Mouse (Mus musculus): ENCODE results near the gene Tssk4. TPM values are rescaled to one million over a fixed set of nuclear protein-coding genes. Genes with fewer than 3 reads are reported as not detected.

Tssk4 gene
- polyA plus RNA-seq, 1 experiment: 0.67 TPM

- Histone ChIP-seq H3K4me3 (ENCODE audit: insufficient read depth, low read depth, low read length) (no peak overlapping the region), H3K27ac (ENCODE audit: insufficient read depth, low read depth, low read length) (no peak overlapping the region), H3K27me3 (replicated peaks; ENCODE audit: control insufficient read depth, insufficient read depth, low read length) (no peaks in the 10 kb centered on the region), H3K4me1 (ENCODE audit: control insufficient read depth, insufficient read depth, low read length) (no peaks in the 10 kb centered on the region), H3K36me3 (ENCODE audit: control insufficient read depth, insufficient read depth, low read length) (no peaks in the 10 kb centered on the region)
- DNase-seq: no peak
- no peak for TF ChIP-seq CTCF (conservative IDR thresholded peaks at IDR 0.05; ENCODE audit: insufficient read depth, insufficient read length, low read depth, low read length)
- TF ChIP-seq POLR2A (IDR thresholded peaks at IDR 0.05; ENCODE audit: low read depth, low read length): no peak
- WGBS: 83% methylated on average over 27 of the region's 27 CpGs
Observed at GRCm38 (mm10) chr14:55628077-55628827, 21.7 kb upstream of the Tssk4 start.

DNA sequence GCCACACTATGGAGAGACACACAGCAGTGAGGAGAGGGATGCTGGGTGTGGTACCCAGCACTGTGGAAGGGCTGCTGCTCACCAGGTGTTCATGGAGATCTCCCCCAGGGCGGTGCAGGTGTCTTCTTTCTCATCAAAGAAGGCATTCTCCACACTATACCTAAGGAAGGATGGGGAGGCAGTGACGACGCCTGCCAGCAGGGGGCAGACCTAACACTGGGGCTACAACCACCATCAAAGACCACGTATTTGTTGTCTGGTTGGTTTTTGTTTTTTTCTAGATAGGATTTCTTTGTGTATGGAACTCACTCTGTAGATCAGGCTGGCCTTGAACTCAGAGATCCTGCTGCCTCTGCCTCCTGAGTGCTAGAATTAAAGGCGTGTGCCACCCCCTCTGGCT is 20.7 kb upstream of the Tssk4 start:
- 43% methylated on average over 5 of the region's 5 CpGs for WGBS
- Histone ChIP-seq H3K27me3 (replicated peaks; ENCODE audit: control insufficient read depth, insufficient read depth, low read length) (no peaks in the 10 kb centered on the region), H3K4me1 (ENCODE audit: control insufficient read depth, insufficient read depth, low read length) (no peaks in the 10 kb centered on the region), H3K27ac (ENCODE audit: insufficient read depth, low read depth, low read length) (no peak overlapping the region), H3K4me3 (ENCODE audit: insufficient read depth, low read depth, low read length) (no peak overlapping the region), H3K36me3 (ENCODE audit: control insufficient read depth, insufficient read depth, low read length) (no peaks in the 10 kb centered on the region)
- TF ChIP-seq POLR2A (IDR thresholded peaks at IDR 0.05; ENCODE audit: low read depth, low read length): no peak
- TF ChIP-seq CTCF (conservative IDR thresholded peaks at IDR 0.05; ENCODE audit: insufficient read depth, insufficient read length, low read depth, low read length): peak; percentile 85
- peak; percentile 59 for DNase-seq

DNA sequence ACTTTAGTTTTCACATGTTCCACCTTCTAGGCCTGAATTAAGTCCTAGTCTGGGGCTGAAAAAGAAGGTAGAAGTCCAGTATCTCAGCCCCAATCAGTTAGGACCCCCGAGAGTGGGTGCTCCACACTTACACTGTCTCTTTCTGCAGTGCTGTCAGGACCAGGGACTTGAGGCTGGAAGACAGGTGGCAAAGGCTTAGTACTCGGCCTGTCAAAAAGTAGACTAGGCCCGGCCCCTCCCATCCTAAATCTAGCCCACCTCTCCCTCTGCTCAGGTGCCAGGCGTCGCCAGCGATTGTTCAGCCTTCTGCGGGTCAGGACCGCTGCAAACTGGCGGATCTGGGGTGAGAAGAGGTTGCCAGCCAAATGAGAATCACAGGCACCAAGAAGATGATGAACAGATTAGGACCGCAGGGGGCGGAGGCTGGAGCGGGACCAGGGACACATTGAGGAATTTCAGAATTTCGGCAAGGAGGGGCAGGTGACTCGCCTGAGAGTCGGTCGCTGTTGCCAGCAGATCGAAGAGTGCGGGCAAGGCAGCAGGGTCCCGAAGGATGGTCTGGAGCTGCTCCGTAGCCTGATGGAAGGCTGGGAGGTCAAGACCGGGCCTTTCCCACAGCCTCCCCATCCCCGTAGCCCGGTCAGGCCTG is 15.0 kb upstream of the Tssk4 start:
- no peaks in the 10 kb centered on the region for H3K36me3 ChIP-seq (ENCODE audit: control insufficient read depth, insufficient read depth, low read length)
- no peaks in the 10 kb centered on the region for H3K4me1 ChIP-seq (ENCODE audit: control insufficient read depth, insufficient read depth, low read length)
- H3K4me3 ChIP-seq (ENCODE audit: insufficient read depth, low read depth, low read length): peak overlapping the region; percentile 70
- peak overlapping the region; percentile 2; the same call in 1 of the 2 replicates for H3K27ac ChIP-seq (ENCODE audit: insufficient read depth, low read depth, low read length)
- peak; percentile 31 for DNase-seq
- H3K27me3 ChIP-seq (replicated peaks; ENCODE audit: control insufficient read depth, insufficient read depth, low read length): no peaks in the 10 kb centered on the region
- 3% methylated on average over 23 of the region's 23 CpGs for WGBS
- TF ChIP-seq CTCF (conservative IDR thresholded peaks at IDR 0.05; ENCODE audit: insufficient read depth, insufficient read length, low read depth, low read length) (no peak), POLR2A (IDR thresholded peaks at IDR 0.05; ENCODE audit: low read depth, low read length) (no peak)

- no peaks in the 10 kb centered on the region for H3K36me3 ChIP-seq (ENCODE audit: control insufficient read depth, insufficient read depth, low read length)
- WGBS: 2% methylated on average over 33 of the region's 33 CpGs
- peak within 1 kb of the TSS; percentile 70 for H3K4me3 ChIP-seq (ENCODE audit: insufficient read depth, low read depth, low read length)
- DNase-seq: peak; percentile 94
- H3K4me1 ChIP-seq (ENCODE audit: control insufficient read depth, insufficient read depth, low read length): no peaks in the 10 kb centered on the region
- H3K27me3 ChIP-seq (replicated peaks; ENCODE audit: control insufficient read depth, insufficient read depth, low read length): no peaks in the 10 kb centered on the region
- TF ChIP-seq POLR2A (IDR thresholded peaks at IDR 0.05; ENCODE audit: low read depth, low read length) (peak; percentile 40), CTCF (conservative IDR thresholded peaks at IDR 0.05; ENCODE audit: insufficient read depth, insufficient read length, low read depth, low read length) (no peak)
- H3K27ac ChIP-seq (ENCODE audit: insufficient read depth, low read depth, low read length): peak within 1 kb of the TSS; percentile 14; the same call in 1 of the 2 replicates
Observed at GRCm38 (mm10) chr14:55635523-55636007, 14.4 kb upstream of the Tssk4 start, which contains the start of gene Ipo4. Ipo4 (minus strand) TSS chr14:55635957.

DNA sequence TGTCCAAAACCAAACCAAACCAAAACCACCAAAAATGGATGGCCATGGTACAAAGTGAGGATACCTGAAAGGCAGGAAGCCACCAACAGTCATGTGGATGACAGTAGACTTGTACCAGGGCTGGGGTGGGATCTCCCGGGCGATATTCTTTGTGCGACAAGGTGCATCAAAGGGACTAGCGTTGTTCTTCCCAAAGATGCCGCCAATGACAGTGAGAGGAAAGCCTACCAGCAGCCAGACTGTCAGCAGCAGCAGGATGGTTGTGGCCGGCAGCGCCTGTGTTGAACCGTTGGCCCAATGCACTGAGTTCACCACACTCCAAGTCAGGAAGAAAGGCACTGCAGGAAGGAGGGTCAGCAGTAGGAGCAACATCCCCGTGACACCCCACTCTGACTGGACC is 12.2 kb upstream of the Tssk4 start, which contains the start of gene Gm49378:
TSS of gene Gm49378 (minus strand) at position 101 of the 400 bp plus-strand sequence.
- 92% methylated on average over 9 of the region's 9 CpGs for WGBS
- peaks cover 7% of the 10 kb centered on the region for H3K4me1 ChIP-seq (ENCODE audit: control insufficient read depth, insufficient read depth, low read length)
- H3K36me3 ChIP-seq (ENCODE audit: control insufficient read depth, insufficient read depth, low read length): no peaks in the 10 kb centered on the region
- no peak for DNase-seq
- H3K27me3 ChIP-seq (replicated peaks; ENCODE audit: control insufficient read depth, insufficient read depth, low read length): no peaks in the 10 kb centered on the region
- no peak within 1 kb of the TSS for H3K27ac ChIP-seq (ENCODE audit: insufficient read depth, low read depth, low read length)
- no peak within 1 kb of the TSS for H3K4me3 ChIP-seq (ENCODE audit: insufficient read depth, low read depth, low read length)
- no peak for TF ChIP-seq POLR2A (IDR thresholded peaks at IDR 0.05; ENCODE audit: low read depth, low read length)

DNA sequence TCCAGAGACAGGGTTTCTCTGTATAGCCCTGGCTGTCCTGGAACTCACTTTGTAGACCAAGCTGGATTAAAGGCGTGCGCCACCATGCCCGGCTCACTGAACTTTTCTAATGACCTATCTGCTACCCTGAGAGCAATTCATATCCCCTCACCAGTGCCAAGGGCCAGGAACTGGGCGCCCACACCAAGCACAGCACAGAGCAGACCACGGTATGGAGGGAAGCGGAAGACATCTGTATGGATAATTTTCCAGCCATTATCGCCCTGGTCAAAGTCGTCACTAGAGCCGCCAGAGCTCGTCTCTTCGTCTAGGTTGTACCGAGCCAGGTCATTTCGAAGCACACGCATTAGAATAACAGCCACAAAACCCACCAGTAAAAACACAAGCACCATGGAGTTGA is 9.2 kb upstream of the Tssk4 start:
- H3K27me3 ChIP-seq (replicated peaks; ENCODE audit: control insufficient read depth, insufficient read depth, low read length): no peaks in the 10 kb centered on the region
- DNase-seq: no peak
- H3K4me1 ChIP-seq (ENCODE audit: control insufficient read depth, insufficient read depth, low read length): peaks cover 18% of the 10 kb centered on the region
- H3K36me3 ChIP-seq (ENCODE audit: control insufficient read depth, insufficient read depth, low read length): no peaks in the 10 kb centered on the region
- H3K4me3 ChIP-seq (ENCODE audit: insufficient read depth, low read depth, low read length): no peak overlapping the region
- H3K27ac ChIP-seq (ENCODE audit: insufficient read depth, low read depth, low read length): no peak overlapping the region
- WGBS: 94% methylated on average over 14 of the region's 14 CpGs
- TF ChIP-seq CTCF (conservative IDR thresholded peaks at IDR 0.05; ENCODE audit: insufficient read depth, insufficient read length, low read depth, low read length) (no peak), POLR2A (IDR thresholded peaks at IDR 0.05; ENCODE audit: low read depth, low read length) (no peak)

GRCm38 (mm10) chr14:55641291-55641690 is 8.7 kb upstream of the Tssk4 start:
- WGBS: 91% methylated on average over 13 of the region's 13 CpGs
- no peaks in the 10 kb centered on the region for H3K27me3 ChIP-seq (replicated peaks; ENCODE audit: control insufficient read depth, insufficient read depth, low read length)
- no peak overlapping the region for H3K27ac ChIP-seq (ENCODE audit: insufficient read depth, low read depth, low read length)
- H3K4me3 ChIP-seq (ENCODE audit: insufficient read depth, low read depth, low read length): no peak overlapping the region
- peaks cover 18% of the 10 kb centered on the region for H3K4me1 ChIP-seq (ENCODE audit: control insufficient read depth, insufficient read depth, low read length)
- no peak for TF ChIP-seq POLR2A (IDR thresholded peaks at IDR 0.05; ENCODE audit: low read depth, low read length)
- TF ChIP-seq CTCF (conservative IDR thresholded peaks at IDR 0.05; ENCODE audit: insufficient read depth, insufficient read length, low read depth, low read length): no peak
- no peak for DNase-seq
- no peaks in the 10 kb centered on the region for H3K36me3 ChIP-seq (ENCODE audit: control insufficient read depth, insufficient read depth, low read length)
